Mouse (Mus musculus): ENCODE results near the gene Zfp949.

GRCm38 (mm10) chr9:88539546-88540224 lies 8.1 kb upstream of the Zfp949 start:
- no peak for TF ChIP-seq CTCF (IDR thresholded peaks at IDR 0.05; ENCODE audit: extremely low read depth, insufficient read length, insufficient replicate concordance, low read depth, low read length)
- TF ChIP-seq POLR2A (IDR thresholded peaks at IDR 0.05; ENCODE audit: low read depth, low read length): no peak
